Comparison of ENCODE assay signal across 16 mouse cellular contexts in the genomic region with DNA sequence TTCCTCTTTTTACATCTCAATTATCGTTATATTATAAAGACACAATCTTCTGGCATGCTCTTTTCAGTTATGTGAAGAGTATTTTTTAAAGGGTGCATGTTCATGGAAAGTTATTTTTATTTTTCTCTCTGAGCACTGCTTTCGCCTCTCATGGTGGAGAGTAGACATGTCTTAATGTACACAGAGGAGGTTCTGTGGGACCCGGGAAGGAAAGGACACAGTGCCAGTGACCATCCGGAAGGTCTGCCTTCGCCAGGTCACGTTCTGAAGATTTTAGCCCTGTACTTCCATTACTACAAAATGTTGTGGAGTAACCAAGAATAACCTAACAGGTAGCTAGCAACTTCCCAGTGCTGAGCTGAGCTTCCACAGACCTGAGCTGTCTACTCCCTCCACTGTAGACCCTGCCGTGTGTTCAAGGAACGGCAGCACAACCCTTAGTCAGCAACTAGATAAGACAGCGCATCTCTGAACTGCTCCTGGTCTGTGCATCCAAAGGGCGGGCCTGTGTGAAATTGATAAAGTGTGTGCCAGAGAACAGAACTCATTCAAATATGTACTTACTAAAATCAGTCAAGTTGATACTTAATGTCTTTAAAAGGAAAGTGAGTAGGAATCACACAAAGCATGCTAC.
DNase-seq lines count a peak whose midpoint lies in the region; ATAC-seq lines count a peak whose summit lies in the region.
"Had no signal": no experiment of that assay in that cellular context is flagged by ENCODE, and none has a peak within 500 bp of the region (broad histone marks: within the 10 kb centered on the region; RNA-seq: fewer than 3 reads in every experiment).

No protein-coding gene starts in this region.

- peak; percentile 71 for DNase-seq in MEL-GATA-1-ER (ENCODE audit: extremely low read depth, low read depth)
- DNase-seq in ovary, adult 18-20 months (ENCODE audit: low spot score), result no peak
- DNase-seq in ovary, postnatal 36 days (ENCODE audit: low spot score), result no peak
- no peak for DNase-seq in layer of hippocampus, adult 18-20 months (ENCODE audit: low spot score in 2 of 2)
- DNase-seq: cerebellum, adult 9-11 months; kidney, postnatal 10 days; retina, postnatal 1 day had no signal

- ATAC-seq in kidney, embryonic 15.5 days (replicated peaks; ENCODE audit: low FRiP score), result peak; percentile 91
- no peak for ATAC-seq in kidney, embryonic 16.5 days (ENCODE audit: low FRiP score, low TSS enrichment)
- ATAC-seq in erythroid progenitor cell, adult 5-6 weeks (replicated peaks; ENCODE audit: low FRiP score, poor library complexity, severe bottlenecking), result peak; percentile 97
- peak; percentile 56 for ATAC-seq in megakaryocyte, adult 5-6 weeks (ENCODE audit: poor library complexity, severe bottlenecking)
- ATAC-seq: activated CD4-positive, CD25-positive, alpha-beta regulatory T cell, adult 4 months; forebrain, embryonic 13.5 days had no signal

- H3K4me1 ChIP-seq in kidney, embryonic 15.5 days, result no peaks in the 10 kb centered on the region
- H3K4me1 ChIP-seq in kidney, embryonic 16.5 days (ENCODE audit: insufficient read depth, low read length), result no peaks in the 10 kb centered on the region
- H3K4me1 ChIP-seq: embryonic facial prominence, embryonic 12.5 days; forebrain, embryonic 13.5 days; limb, embryonic 15.5 days; megakaryocyte, embryonic 14.5 days had no signal

- 92% methylated on average over 10 of the region's 10 CpGs for WGBS in kidney, embryonic 15.5 days
- WGBS in kidney, embryonic 16.5 days, result 90% methylated on average over 10 of the region's 10 CpGs

- no peak overlapping the region for H3K9ac ChIP-seq in kidney, embryonic 15.5 days
- no peak overlapping the region for H3K9ac ChIP-seq in kidney, embryonic 16.5 days (replicated peaks; ENCODE audit: low read length)
- H3K9ac ChIP-seq: embryonic facial prominence, embryonic 12.5 days; forebrain, embryonic 13.5 days; limb, embryonic 15.5 days had no signal

- no peak overlapping the region for H3K27ac ChIP-seq in kidney, embryonic 15.5 days
- H3K27ac ChIP-seq in kidney, embryonic 16.5 days (ENCODE audit: low read length), result no peak overlapping the region
- H3K27ac ChIP-seq: embryonic facial prominence, embryonic 12.5 days; forebrain, embryonic 13.5 days; limb, embryonic 15.5 days had no signal

- no peak overlapping the region for H3K4me2 ChIP-seq in kidney, embryonic 15.5 days
- no peak overlapping the region for H3K4me2 ChIP-seq in kidney, embryonic 16.5 days (replicated peaks; ENCODE audit: low read depth, low read length)
- H3K4me2 ChIP-seq: embryonic facial prominence, embryonic 12.5 days; forebrain, embryonic 13.5 days; limb, embryonic 15.5 days had no signal

- no peaks in the 10 kb centered on the region for H3K9me3 ChIP-seq in kidney, embryonic 15.5 days (replicated peaks)
- H3K9me3 ChIP-seq in kidney, embryonic 16.5 days (ENCODE audit: low read length), result no peaks in the 10 kb centered on the region
- H3K9me3 ChIP-seq: embryonic facial prominence, embryonic 12.5 days; forebrain, embryonic 13.5 days; limb, embryonic 15.5 days; megakaryocyte, embryonic 14.5 days had no signal

- no peaks in the 10 kb centered on the region for H3K36me3 ChIP-seq in kidney, embryonic 15.5 days
- no peaks in the 10 kb centered on the region for H3K36me3 ChIP-seq in kidney, embryonic 16.5 days (ENCODE audit: insufficient read depth, low read length)
- H3K36me3 ChIP-seq: embryonic facial prominence, embryonic 12.5 days; limb, embryonic 15.5 days had no signal

- no peak overlapping the region for H3K4me3 ChIP-seq in kidney, embryonic 15.5 days (replicated peaks)
- no peak overlapping the region for H3K4me3 ChIP-seq in kidney, embryonic 16.5 days (ENCODE audit: low read length)
- H3K4me3 ChIP-seq: embryonic facial prominence, embryonic 12.5 days; forebrain, embryonic 13.5 days; limb, embryonic 15.5 days; megakaryocyte, embryonic 14.5 days had no signal

- no peaks in the 10 kb centered on the region for H3K27me3 ChIP-seq in kidney, embryonic 15.5 days
- no peaks in the 10 kb centered on the region for H3K27me3 ChIP-seq in kidney, embryonic 16.5 days (ENCODE audit: insufficient read depth, low read length)
- H3K27me3 ChIP-seq: embryonic facial prominence, embryonic 12.5 days; forebrain, embryonic 13.5 days; limb, embryonic 15.5 days; megakaryocyte, embryonic 14.5 days had no signal
